Mouse (Mus musculus) heart, embryonic 15.5 days (tissue): ENCODE results near the gene Pip4k2a. TPM values are rescaled to one million over a fixed set of nuclear protein-coding genes. Genes with fewer than 3 reads are reported as not detected.

Experiments
- ATAC-seq: fragments of 200-750 bp; cut with Nextera tagmentation; replicated peaks from 2 replicates; pipeline ENCODE4 v1.8.0; 2017; ENCODE audit warnings: low read depth, moderate TSS enrichment; ENCODE audit not compliant: insufficient number of reproducible peaks, insufficient read depth, low FRiP score
- H3K27ac ChIP-seq: fragments of 300-500 bp; sonication (generic); 2 replicates; pipeline ENCODE4 v1.5.1; 2015; ENCODE audit warnings: mild to moderate bottlenecking, inconsistent platforms
- H3K27me3 ChIP-seq: fragments of 300-500 bp; sonication (generic); 2 replicates; pipeline ENCODE4 v1.6.1; 2015; ENCODE audit warnings: inconsistent platforms
- H3K36me3 ChIP-seq: fragments of 300-500 bp; sonication (generic); 2 replicates; pipeline ENCODE4 v1.6.1; 2015; ENCODE audit warnings: mild to moderate bottlenecking, inconsistent platforms
- H3K4me1 ChIP-seq: fragments of 300-500 bp; sonication (generic); replicated peaks from 2 replicates; pipeline ENCODE4 v1.6.1; 2015; ENCODE audit warnings: inconsistent platforms
- H3K4me2 ChIP-seq: fragments of 300-500 bp; sonication (generic); 2 replicates; pipeline ENCODE4 v1.6.1; 2015; ENCODE audit warnings: inconsistent platforms, mild to moderate bottlenecking, moderate library complexity
- H3K4me3 ChIP-seq: fragments of 300-500 bp; sonication (generic); 2 replicates; pipeline ENCODE4 v1.5.1; 2015; ENCODE audit warnings: mild to moderate bottlenecking, inconsistent platforms
- H3K9ac ChIP-seq: fragments of 300-500 bp; sonication (generic); 2 replicates; pipeline ENCODE4 v1.6.1; 2015; ENCODE audit warnings: mild to moderate bottlenecking, inconsistent platforms
- H3K9me3 ChIP-seq: fragments of 300-500 bp; sonication (generic); replicated peaks from 2 replicates; pipeline ENCODE4 v1.6.1; 2016; ENCODE audit warnings: inconsistent platforms
- WGBS: fragments of 180-500 bp; shearing (Covaris S2); methylation state at CpG from one replicate; pipeline ENCODE4 v1.1.7; 2015; ENCODE audit warnings: mixed read lengths; 5-methylcytosine and 5-hydroxymethylcytosine counted together
- polyA plus RNA-seq: library from polyadenylated mRNA; unstranded; fragments of >200 nt; fragmentation: Nextera tagmentation; extraction: Ambion mirVana; gene quantifications from 2 replicates; pipeline ENCODE4 v1.2.1, GENCODE M21; 2015

Gene Pip4k2a
- polyA plus RNA-seq, 1 experiment from 2014 or later: 6.1 TPM

DNA sequence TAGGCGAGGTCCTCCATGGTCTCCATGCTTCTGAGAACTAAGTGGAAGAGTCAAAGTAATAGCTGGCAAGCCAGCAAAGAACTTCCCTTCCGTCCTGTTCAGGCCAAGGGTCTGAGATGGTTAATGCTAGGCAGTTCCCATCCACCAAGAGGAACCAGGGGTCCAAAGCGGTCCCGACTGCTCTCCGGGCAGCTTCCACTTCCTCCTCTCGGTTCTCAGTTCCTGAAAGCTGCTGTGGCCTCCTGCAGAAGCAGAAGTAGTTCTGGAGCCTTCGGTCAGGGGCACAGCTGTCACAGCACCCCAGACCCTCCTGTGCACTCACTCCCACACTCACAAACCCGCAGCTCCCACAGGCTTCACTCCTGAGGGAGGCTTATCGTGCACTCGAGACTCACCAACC lies 6.9 kb upstream of the Pip4k2a start:
- no peaks in the 10 kb centered on the region for H3K36me3 ChIP-seq
- H3K9me3 ChIP-seq: no peaks in the 10 kb centered on the region
- H3K27ac ChIP-seq: no peak overlapping the region
- ATAC-seq: no peak
- H3K9ac ChIP-seq: no peak overlapping the region
- WGBS: 63% methylated on average over 10 of the region's 10 CpGs
- no peak overlapping the region for H3K4me2 ChIP-seq
- no peak overlapping the region for H3K4me3 ChIP-seq
- no peaks in the 10 kb centered on the region for H3K4me1 ChIP-seq
- H3K27me3 ChIP-seq: no peaks in the 10 kb centered on the region

DNA sequence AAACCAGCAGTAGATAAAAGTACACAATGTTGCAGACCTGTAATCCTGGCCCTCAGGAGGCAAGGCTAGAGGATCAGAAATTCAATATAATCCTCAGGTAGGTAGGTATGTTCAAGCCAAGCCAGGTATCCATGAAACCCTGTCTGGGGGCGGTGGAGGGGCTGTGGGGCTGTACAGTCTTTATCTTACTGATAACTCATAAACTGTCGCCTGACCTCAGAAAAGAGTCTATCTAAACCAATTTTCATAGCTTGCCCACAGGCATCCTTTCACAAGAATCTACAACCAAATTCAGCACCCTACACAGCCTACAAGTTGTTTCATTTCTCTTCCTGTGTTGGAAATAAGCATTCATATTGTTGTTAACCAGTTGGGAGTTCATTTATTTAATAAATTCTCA lies 1.5 kb upstream of the Pip4k2a start:
- H3K4me2 ChIP-seq: no peak overlapping the region
- no peaks in the 10 kb centered on the region for H3K27me3 ChIP-seq

DNA sequence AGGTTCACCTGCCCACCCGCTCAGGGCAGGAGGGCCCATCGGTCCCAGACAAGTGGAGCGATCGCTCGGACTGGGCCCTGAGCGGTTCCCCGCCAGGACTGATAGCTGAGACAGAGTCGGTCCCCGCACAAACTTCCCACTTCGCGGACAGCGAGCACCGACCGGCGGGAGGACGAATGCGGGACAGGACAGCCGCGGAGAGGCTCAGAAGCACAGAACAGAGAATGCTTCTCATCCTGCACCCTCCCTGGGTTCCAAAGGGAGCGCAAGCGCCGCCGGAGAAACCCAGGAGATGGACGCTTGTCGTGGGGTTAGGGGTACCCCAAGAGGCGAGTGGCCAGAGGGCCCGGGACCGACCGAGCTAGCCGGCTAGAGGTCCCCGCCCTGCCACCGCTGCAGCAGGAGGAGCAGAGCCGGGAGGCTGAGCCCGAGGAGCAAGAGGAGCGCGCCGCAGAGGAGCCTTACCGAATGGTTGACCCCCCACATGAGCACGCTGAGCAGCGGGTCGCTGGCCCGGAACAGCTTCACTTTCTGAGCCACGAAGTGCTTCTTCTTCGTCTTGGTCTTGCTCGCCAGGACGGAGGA lies 447 bp downstream of the Pip4k2a start:
- WGBS: under 1% methylated on average over 46 of the region's 46 CpGs
- Histone ChIP-seq H3K27me3 (no peaks in the 10 kb centered on the region), H3K9me3 (no peaks in the 10 kb centered on the region), H3K4me1 (peaks cover 17% of the 10 kb centered on the region), H3K9ac (peak overlapping the region; percentile 80), H3K4me3 (peak overlapping the region; percentile 82), H3K4me2 (peak overlapping the region; percentile 94), H3K27ac (peak overlapping the region; percentile 94), H3K36me3 (no peaks in the 10 kb centered on the region)
- ATAC-seq: peak; percentile 50

More for the DNA sequence above, 1.5 kb upstream of the Pip4k2a start:
- ATAC-seq: no peak
- no peaks in the 10 kb centered on the region for H3K36me3 ChIP-seq
- no peak overlapping the region for H3K27ac ChIP-seq
- H3K9ac ChIP-seq: no peak overlapping the region
- WGBS: 83% methylated on average over 2 of the region's 2 CpGs
- H3K4me1 ChIP-seq: peaks cover 14% of the 10 kb centered on the region
- H3K9me3 ChIP-seq: no peaks in the 10 kb centered on the region
- no peak overlapping the region for H3K4me3 ChIP-seq

DNA sequence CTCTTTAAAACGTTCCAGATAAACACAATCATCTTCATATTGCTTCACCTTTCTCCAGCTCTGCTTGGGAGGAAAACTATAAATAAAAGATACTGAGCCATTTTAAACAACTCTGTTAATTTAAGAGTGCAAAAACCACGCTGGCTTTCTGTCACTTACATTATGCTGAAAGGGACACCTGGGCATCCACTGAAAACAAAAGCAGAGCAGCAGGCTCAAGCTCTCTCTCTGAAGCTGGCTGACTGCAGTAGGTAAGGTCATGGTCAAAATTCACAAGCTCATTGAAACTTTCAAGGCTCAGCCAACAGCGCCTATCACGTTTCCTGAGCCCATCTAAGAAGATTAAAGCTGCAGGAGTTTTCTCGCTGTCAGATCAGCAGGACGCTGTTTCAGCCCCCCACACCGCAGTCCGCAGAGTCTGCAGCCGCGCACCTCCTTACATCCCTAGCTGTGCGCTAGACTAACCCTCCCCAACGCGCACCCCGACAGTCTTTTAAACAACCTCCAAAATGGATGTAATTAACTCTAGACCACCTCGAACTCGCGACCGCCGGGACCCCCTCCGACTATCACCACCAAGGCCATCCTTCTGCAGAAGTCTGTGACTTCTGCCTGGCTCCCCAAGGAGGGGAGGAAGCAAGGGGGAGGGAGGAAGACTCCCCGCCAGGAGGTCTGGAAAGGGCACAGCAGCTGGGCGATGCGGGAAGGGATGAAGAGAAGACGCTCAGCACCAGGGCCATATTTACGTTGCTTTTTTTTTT lies 1.3 kb downstream of the Pip4k2a start:
- H3K27ac ChIP-seq: peak overlapping the region; percentile 94
- no peaks in the 10 kb centered on the region for H3K9me3 ChIP-seq
- H3K4me1 ChIP-seq: peaks cover 20% of the 10 kb centered on the region
- no peaks in the 10 kb centered on the region for H3K27me3 ChIP-seq
- ATAC-seq: no peak
- WGBS: under 1% methylated on average over 25 of the region's 25 CpGs
- peak overlapping the region; percentile 80 for H3K9ac ChIP-seq
- H3K4me3 ChIP-seq: peak overlapping the region; percentile 82
- H3K36me3 ChIP-seq: no peaks in the 10 kb centered on the region
- H3K4me2 ChIP-seq: peak overlapping the region; percentile 94

DNA sequence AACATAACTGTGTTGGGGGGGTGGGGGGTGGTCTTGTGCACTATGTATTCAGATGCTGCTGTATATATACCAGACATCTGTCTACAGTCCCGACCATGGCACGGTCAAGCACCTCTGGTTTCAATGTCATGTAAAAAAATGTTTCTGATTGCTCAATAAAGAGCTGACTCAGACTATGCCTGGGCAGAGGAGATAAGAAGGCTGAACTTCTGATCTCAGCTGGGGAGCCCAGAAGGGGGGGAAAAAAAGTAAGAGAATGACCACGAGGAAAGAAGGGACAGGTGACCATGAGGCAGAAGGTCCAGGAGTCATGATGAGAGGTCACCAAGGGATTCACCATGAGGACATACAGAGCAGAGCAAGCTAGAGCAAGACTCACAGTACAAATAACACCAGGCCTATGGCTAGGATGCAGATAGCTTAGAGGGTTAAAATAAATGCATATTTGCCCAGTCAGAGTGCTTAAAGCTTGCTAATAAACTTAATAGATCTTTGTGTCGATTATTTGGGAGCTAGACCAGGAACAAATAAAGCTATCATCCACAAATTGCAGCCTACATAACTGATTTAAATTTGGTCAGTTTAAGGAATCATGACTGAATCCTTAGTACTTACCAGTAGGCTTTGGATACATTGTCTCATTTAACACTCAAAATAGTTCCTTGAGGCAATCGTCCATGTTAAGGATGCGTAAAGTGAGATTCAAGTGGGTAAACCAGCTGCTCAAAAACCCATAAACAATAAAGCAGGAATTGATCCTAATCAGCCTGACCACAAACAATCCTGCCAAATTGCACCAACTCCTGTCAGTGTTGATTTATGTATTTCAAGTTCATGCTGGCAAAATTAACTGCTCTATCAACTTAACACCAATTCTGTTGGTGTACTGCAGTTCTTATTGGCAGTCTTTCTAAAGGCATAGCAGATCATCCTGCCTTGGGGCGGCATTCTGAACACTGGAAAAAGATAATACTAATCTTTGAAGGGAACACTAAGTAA lies 5.1 kb downstream of the Pip4k2a start:
- 0 out of 2 replicates have a peak, but pooled peaks have one; percentile 29 for ATAC-seq

DNA sequence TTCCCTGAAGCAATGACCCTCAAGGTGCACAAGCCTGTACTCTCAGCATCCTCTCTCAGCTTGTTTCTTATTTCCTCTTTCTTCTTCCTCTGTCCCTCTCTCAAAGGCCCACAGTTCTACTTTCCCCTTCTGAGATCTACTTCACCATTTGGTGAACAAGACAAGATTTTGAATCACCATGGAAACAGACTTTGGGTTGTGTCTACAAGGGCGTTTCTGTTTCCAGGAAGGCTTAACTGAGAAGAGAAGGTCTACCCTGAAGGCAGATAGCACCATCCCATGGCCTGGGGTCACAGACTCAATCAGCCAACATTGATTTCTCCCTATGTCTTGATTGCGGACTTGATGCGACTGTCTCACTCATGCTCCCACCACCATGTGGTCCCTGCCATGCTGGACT lies 9.0 kb downstream of the Pip4k2a start:
- Histone ChIP-seq H3K36me3 (no peaks in the 10 kb centered on the region), H3K27ac (no peak overlapping the region), H3K4me1 (peaks cover 5% of the 10 kb centered on the region; the same call in 1 of the 2 replicates), H3K4me3 (no peak overlapping the region), H3K9me3 (no peaks in the 10 kb centered on the region), H3K27me3 (no peaks in the 10 kb centered on the region), H3K4me2 (no peak overlapping the region), H3K9ac (no peak overlapping the region)
- no peak for ATAC-seq
- WGBS: 91% methylated on average over 3 of the region's 3 CpGs

More for the DNA sequence above, 5.1 kb downstream of the Pip4k2a start:
- Histone ChIP-seq H3K4me1 (peaks cover 16% of the 10 kb centered on the region), H3K27me3 (no peaks in the 10 kb centered on the region), H3K4me3 (no peak overlapping the region), H3K9ac (no peak overlapping the region), H3K4me2 (no peak overlapping the region), H3K36me3 (no peaks in the 10 kb centered on the region), H3K9me3 (no peaks in the 10 kb centered on the region), H3K27ac (no peak overlapping the region)
- 48% methylated on average over 7 of the region's 7 CpGs for WGBS

DNA sequence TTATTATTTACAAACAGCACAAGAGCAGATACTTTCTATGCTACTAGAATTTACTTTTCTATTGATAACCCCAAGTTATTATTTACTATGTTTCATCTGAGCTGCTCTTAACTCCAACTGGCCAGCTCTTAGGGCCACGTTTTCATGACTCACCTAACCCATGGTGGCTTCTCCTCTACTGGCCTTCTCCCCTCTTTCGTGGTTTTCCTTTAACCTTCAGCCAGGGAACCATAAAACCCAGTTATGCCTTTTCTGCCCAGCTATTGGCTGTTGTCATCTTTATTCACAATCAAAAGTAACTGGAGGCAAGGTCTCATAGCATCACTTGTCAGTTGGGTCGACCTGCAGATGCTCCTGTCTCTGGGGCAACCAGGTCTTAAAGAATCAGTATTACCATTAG lies 12.4 kb downstream of the Pip4k2a start:
- Histone ChIP-seq H3K9ac (no peak overlapping the region), H3K4me1 (no peaks in the 10 kb centered on the region), H3K4me2 (no peak overlapping the region), H3K27ac (no peak overlapping the region), H3K27me3 (no peaks in the 10 kb centered on the region), H3K9me3 (no peaks in the 10 kb centered on the region), H3K36me3 (no peaks in the 10 kb centered on the region), H3K4me3 (no peak overlapping the region)
- no peak for ATAC-seq
- 79% methylated on average over 3 of the region's 3 CpGs for WGBS

DNA sequence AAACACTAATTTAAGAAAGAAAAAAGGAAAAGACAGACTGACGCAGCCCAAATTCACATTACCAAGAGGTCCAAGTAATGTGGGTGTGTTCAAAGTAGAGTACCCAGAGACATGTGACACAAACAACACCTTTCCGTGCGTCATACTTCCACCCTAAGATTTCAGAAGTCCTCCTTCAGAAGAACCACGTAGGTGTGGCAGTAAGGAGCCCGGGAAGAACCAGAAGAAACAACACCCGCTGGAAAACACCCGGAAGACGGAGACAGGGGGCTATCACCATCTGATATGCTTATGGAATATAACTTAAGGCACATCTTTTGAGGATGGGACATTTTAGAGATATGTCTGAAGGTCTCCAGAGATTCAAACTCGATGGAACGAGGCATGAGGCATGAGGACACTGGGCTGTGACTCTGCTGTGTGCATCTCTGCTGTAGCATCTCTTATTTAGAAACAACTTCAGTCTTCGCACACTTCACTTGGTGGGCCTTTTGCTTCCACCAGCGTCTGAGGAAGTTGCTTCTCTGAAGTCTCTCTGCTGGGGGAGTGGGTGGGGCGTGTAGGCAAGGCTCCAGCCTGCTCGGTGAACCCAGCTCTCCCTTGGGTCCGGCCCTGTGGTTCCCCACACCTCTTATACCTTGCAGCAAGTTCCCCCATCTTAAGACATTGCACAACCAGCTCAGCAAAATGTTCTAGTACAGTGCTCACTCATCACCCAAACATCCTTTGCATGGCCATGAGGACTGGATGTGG lies 13.7 kb downstream of the Pip4k2a start:
- 88% methylated on average over 15 of the region's 15 CpGs for whole genome bisulfite sequencing
- ATAC-seq: no peak

DNA sequence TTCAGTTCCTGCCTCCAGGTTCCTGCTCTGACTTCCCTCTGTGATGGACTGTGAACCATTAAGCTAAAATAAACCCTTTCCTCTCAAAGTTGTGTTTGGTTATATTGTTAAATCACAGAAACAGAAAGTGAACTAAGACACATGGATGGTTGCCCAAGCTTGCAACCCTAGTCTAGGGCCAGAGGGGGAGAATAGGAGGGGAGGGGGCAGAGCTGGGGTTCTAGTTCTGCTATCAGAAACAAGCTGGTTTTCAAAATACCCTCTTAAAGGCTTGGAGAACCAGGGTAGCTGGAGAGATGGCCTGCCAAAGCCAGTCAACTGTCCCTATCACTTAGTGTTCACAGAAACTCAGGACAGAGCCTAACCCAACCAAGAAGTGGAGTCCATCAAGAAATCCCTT lies 14.4 kb downstream of the Pip4k2a start:
- Histone ChIP-seq H3K27me3 (no peaks in the 10 kb centered on the region), H3K9ac (no peak overlapping the region), H3K9me3 (no peaks in the 10 kb centered on the region), H3K4me3 (no peak overlapping the region), H3K36me3 (no peaks in the 10 kb centered on the region), H3K27ac (no peak overlapping the region), H3K4me2 (no peak overlapping the region), H3K4me1 (no peaks in the 10 kb centered on the region)
- no peak for ATAC-seq

More for the DNA sequence above, 13.7 kb downstream of the Pip4k2a start:
- Histone ChIP-seq H3K9me3 (no peaks in the 10 kb centered on the region), H3K27ac (no peak overlapping the region), H3K27me3 (no peaks in the 10 kb centered on the region), H3K9ac (no peak overlapping the region), H3K4me2 (no peak overlapping the region), H3K4me1 (no peaks in the 10 kb centered on the region), H3K36me3 (no peaks in the 10 kb centered on the region), H3K4me3 (no peak overlapping the region)

DNA sequence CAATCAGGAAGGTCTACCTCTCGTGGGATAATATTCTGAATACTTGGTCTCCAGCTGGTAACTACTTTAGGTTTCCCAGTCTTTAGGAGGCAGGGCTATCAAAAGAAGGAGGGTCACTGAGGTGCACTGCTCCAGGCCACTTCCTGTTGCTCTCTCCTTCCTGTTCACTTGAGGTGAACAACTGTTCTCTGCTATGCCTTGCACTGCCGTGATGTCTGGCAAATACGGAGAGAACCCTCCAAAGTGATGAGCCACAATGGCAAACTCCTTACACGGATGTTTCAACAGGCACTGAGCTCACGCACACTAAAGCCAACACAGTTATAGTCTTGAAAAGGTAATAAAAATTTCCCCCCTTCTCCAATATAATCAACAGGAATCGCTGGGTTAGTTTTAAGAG lies 15.3 kb downstream of the Pip4k2a start:
- no peaks in the 10 kb centered on the region for H3K27me3 ChIP-seq
- H3K4me3 ChIP-seq: no peak overlapping the region
- H3K36me3 ChIP-seq: no peaks in the 10 kb centered on the region
- no peak overlapping the region for H3K27ac ChIP-seq
- no peak overlapping the region for H3K9ac ChIP-seq
- H3K4me2 ChIP-seq: no peak overlapping the region
- H3K9me3 ChIP-seq: no peaks in the 10 kb centered on the region
- 72% methylated on average over 6 of the region's 6 CpGs for WGBS
- no peak for ATAC-seq
- H3K4me1 ChIP-seq: peaks cover 1% of the 10 kb centered on the region

DNA sequence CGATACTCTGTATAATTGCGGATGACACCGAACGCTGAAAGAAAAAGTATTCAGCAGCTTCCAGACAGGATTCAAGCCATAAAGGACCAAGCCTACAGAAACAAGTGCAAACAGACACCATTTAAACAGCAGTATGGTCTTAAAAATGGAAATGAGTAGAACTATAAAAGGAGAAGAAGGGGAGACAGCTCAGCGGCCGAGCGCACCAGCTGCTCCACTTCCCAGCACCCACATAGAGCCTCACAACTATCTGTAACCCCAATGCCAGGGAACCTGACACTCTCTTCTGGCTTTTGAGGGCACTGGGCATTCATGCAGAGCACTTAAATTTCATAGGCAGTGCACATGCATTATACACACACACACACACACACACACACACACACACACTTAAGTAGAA lies 18.3 kb downstream of the Pip4k2a start:
- Histone ChIP-seq H3K4me2 (no peak overlapping the region), H3K9ac (no peak overlapping the region), H3K36me3 (no peaks in the 10 kb centered on the region), H3K27ac (no peak overlapping the region), H3K4me3 (no peak overlapping the region), H3K4me1 (peaks cover 13% of the 10 kb centered on the region), H3K9me3 (no peaks in the 10 kb centered on the region), H3K27me3 (no peaks in the 10 kb centered on the region)
- WGBS: 87% methylated on average over 7 of the region's 7 CpGs
- ATAC-seq: no peak
